Mouse (Mus musculus) liver, embryonic 16.5 days (tissue): ENCODE measurements around the gene Stard13. TPM values are rescaled to one million over a fixed set of nuclear protein-coding genes. Genes with fewer than 3 reads are reported as not detected.

ENCODE experiments used
- ATAC-seq: fragments of 200-750 bp; cut with Nextera tagmentation; 2 replicates; pipeline ENCODE4 v1.8.0; 2017; ENCODE audit warnings: low read depth, mild to moderate bottlenecking, moderate number of reproducible peaks, moderate library complexity
- H3K27ac ChIP-seq: fragments of 300-500 bp; sonication (generic); 2 replicates; pipeline ENCODE4 v1.5.1; 2014; ENCODE audit warnings: mild to moderate bottlenecking, low read length
- H3K27me3 ChIP-seq: fragments of 300-500 bp; sonication (generic); 2 replicates; pipeline ENCODE4 v1.6.1; 2014; ENCODE audit warnings: low read depth, low read length, mixed read lengths; ENCODE audit not compliant: control insufficient read depth, insufficient read depth
- H3K36me3 ChIP-seq: fragments of 300-500 bp; sonication (generic); 2 replicates; pipeline ENCODE4 v1.6.1; 2014; ENCODE audit warnings: mild to moderate bottlenecking; ENCODE audit not compliant: control insufficient read depth, insufficient read depth
- H3K4me1 ChIP-seq: fragments of 300-500 bp; sonication (generic); 2 replicates; pipeline ENCODE4 v1.6.1; 2014; ENCODE audit warnings: low read depth, low read length, mixed read lengths; ENCODE audit not compliant: control insufficient read depth
- H3K4me2 ChIP-seq: fragments of 300-500 bp; sonication (generic); 2 replicates; pipeline ENCODE4 v1.6.1; 2014; ENCODE audit warnings: low read depth, low read length, mixed read lengths
- H3K4me3 ChIP-seq: fragments of 300-500 bp; sonication (generic); 2 replicates; pipeline ENCODE4 v1.5.1; 2014; ENCODE audit warnings: low read depth, mild to moderate bottlenecking, low read length
- H3K9ac ChIP-seq: fragments of 300-500 bp; sonication (generic); 2 replicates; pipeline ENCODE4 v1.6.1; 2014; ENCODE audit warnings: low read depth, low read length
- H3K9me3 ChIP-seq: fragments of 300-500 bp; sonication (generic); replicated peaks from 2 replicates; pipeline ENCODE4 v1.6.1; 2016; ENCODE audit warnings: low read length; ENCODE audit not compliant: control insufficient read depth
- WGBS: fragments of 180-500 bp; shearing (Covaris S2); extraction: QIAGEN DNeasy Blood & Tissue Kit; methylation state at CpG from one replicate; pipeline ENCODE4 v1.1.7; 2014; ENCODE audit not compliant: insufficient replicate concordance; 5-methylcytosine and 5-hydroxymethylcytosine counted together
- polyA plus RNA-seq: library from polyadenylated mRNA; unstranded; fragments of >200 nt; fragmentation: Nextera tagmentation; extraction: Ambion mirVana; gene quantifications from 2 replicates; pipeline ENCODE4 v1.2.1, GENCODE M21; 2015

Stard13 gene
- polyA plus RNA-seq, 1 experiment from 2014 or later = 1.4 TPM

DNA sequence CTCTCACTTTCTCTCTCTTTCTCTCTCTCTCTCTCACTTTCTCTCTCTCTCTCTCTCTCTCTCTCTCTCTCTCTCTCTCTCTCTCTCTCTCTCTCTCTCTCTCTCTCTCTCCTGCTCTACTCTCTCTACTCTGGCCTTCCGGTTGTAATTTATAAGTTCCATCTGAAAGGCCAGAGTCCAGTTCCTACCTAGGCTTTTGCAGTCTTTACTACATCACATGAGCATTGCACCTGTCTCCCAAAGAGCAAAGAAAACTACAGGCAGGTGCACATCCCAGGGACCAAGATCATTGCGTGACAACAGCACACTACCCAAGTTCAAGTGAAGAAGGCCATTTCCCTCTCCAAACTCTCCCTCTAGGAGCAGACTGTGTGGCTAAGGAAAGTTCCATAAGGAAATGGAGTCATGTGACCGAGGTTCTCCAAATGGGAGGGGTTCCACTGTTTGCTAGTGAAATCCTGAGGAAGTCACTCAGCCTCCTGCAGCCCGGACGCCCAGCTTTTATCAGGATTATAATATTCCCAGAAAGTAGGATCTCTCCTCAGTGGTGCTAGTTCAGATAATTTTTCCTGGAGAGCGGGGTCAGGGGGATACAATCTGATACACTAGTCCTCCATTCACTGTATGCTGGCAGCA lies 68.1 kb downstream of the Stard13 start:
- H3K4me2 ChIP-seq = no peak overlapping the region
- no peak for ATAC-seq
- 61% methylated on average over 6 of the region's 6 CpGs for WGBS
- no peak overlapping the region for H3K4me3 ChIP-seq
- no peak overlapping the region for H3K27ac ChIP-seq
- no peak overlapping the region for H3K9ac ChIP-seq
- no peaks in the 10 kb centered on the region for H3K9me3 ChIP-seq
- H3K36me3 ChIP-seq = no peaks in the 10 kb centered on the region
- no peaks in the 10 kb centered on the region for H3K4me1 ChIP-seq
- H3K27me3 ChIP-seq = no peaks in the 10 kb centered on the region

- Histone ChIP-seq H3K36me3 (no peaks in the 10 kb centered on the region), H3K27me3 (no peaks in the 10 kb centered on the region), H3K4me2 (no peak overlapping the region), H3K9me3 (no peaks in the 10 kb centered on the region), H3K4me1 (no peaks in the 10 kb centered on the region), H3K9ac (no peak overlapping the region), H3K27ac (no peak overlapping the region), H3K4me3 (no peak overlapping the region)
- 58% methylated on average over 4 of the region's 4 CpGs for WGBS
- ATAC-seq = no peak
Observed at GRCm38 (mm10) chr5:151164815-151165214, 68.8 kb downstream of the Stard13 start.

DNA sequence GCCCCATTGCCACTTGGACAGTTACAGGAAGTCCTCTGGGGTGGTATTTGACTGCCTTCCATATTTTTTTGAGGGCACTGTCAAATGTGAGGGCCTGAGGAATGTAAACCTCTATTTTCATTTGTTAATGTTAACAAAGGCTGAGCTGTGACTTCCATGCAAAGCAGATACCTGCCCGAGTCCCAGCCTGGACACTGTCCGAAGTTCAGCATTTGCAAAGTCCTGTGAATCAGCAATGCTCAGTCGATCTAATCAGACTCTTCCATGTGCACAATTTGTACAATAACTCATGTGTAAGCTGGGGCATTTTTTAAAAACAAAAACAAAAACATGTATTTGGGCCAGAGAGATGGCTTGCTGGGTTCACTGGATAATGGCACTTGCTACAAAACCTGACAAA lies 71.0 kb downstream of the Stard13 start:
- Histone ChIP-seq H3K27me3 (no peaks in the 10 kb centered on the region), H3K4me1 (no peaks in the 10 kb centered on the region), H3K36me3 (no peaks in the 10 kb centered on the region), H3K4me3 (no peak overlapping the region), H3K27ac (no peak overlapping the region), H3K9me3 (no peaks in the 10 kb centered on the region), H3K4me2 (no peak overlapping the region), H3K9ac (no peak overlapping the region)
- ATAC-seq = no peak
- 54% methylated on average over 3 of the region's 3 CpGs for WGBS

GRCm38 (mm10) chr5:151155247-151155646 lies 78.4 kb downstream of the Stard13 start:
- Histone ChIP-seq H3K4me2 (no peak overlapping the region), H3K36me3 (no peaks in the 10 kb centered on the region), H3K4me3 (no peak overlapping the region), H3K9me3 (no peaks in the 10 kb centered on the region), H3K4me1 (peaks cover 2% of the 10 kb centered on the region; the same call in 1 of the 2 replicates), H3K9ac (no peak overlapping the region), H3K27me3 (no peaks in the 10 kb centered on the region), H3K27ac (no peak overlapping the region)
- ATAC-seq = no peak
- 50% methylated on average over 1 of the region's 1 CpGs for WGBS

GRCm38 (mm10) chr5:151154780-151155179 lies 78.9 kb downstream of the Stard13 start:
- H3K9me3 ChIP-seq = no peaks in the 10 kb centered on the region
- ATAC-seq = no peak
- H3K27me3 ChIP-seq = no peaks in the 10 kb centered on the region
- peaks cover 2% of the 10 kb centered on the region; the same call in 1 of the 2 replicates for H3K4me1 ChIP-seq
- no peak overlapping the region for H3K4me3 ChIP-seq
- no peak overlapping the region for H3K9ac ChIP-seq
- no peaks in the 10 kb centered on the region for H3K36me3 ChIP-seq
- H3K27ac ChIP-seq = no peak overlapping the region
- no peak overlapping the region for H3K4me2 ChIP-seq
- 37% methylated on average over 3 of the region's 3 CpGs for WGBS

DNA sequence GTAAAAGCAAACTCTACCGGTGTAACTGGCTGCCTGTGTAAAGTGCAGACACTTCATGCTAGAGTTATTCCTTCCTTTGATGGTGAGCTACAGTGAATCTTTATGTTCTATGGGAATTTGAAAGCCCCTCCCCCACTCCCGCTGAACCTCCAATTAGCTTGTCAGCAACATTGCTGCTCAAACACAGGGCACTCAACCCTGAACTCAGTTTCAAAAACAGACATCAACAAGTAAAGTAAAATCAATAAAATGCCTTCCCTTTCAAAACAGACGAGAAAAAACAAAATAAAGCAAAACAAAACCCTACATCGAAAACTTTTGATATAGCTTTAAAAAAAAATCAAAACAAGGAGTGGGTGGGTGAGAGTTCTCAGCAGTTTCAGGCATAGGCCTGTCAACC lies 79.6 kb downstream of the Stard13 start:
- no peak for ATAC-seq
- no peak overlapping the region for H3K4me3 ChIP-seq
- no peaks in the 10 kb centered on the region for H3K9me3 ChIP-seq
- no peak overlapping the region for H3K27ac ChIP-seq
- no peaks in the 10 kb centered on the region for H3K27me3 ChIP-seq
- H3K9ac ChIP-seq = no peak overlapping the region
- H3K36me3 ChIP-seq = no peaks in the 10 kb centered on the region
- WGBS = 52% methylated on average over 4 of the region's 4 CpGs
- H3K4me2 ChIP-seq = no peak overlapping the region
- peaks cover 2% of the 10 kb centered on the region; the same call in 1 of the 2 replicates for H3K4me1 ChIP-seq

DNA sequence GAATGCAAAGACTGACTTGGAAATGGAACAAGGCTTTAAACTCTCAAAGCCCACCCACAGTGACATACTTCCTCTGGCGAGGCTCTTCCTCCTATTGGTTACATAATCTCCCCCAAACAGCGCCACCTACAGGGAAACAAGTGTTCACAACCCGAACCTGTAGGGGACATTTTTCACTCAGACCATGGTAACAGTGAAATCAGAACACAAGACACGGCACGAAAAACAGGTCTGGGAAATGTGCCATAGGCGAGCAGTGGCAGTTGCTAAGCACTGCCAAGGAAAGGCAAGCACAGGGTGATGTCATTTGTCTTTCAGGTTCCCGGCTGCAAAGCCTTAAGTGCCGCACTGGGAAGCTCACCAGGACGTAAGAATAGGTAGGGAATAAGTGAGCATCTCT lies 82.1 kb downstream of the Stard13 start:
- H3K4me1 ChIP-seq = peaks cover 2% of the 10 kb centered on the region; the same call in 1 of the 2 replicates
- no peak overlapping the region for H3K4me3 ChIP-seq
- H3K9me3 ChIP-seq = no peaks in the 10 kb centered on the region
- 73% methylated on average over 9 of the region's 9 CpGs for WGBS
- no peak overlapping the region for H3K9ac ChIP-seq
- H3K27ac ChIP-seq = no peak overlapping the region
- no peaks in the 10 kb centered on the region for H3K27me3 ChIP-seq
- H3K4me2 ChIP-seq = no peak overlapping the region
- no peak for ATAC-seq
- no peaks in the 10 kb centered on the region for H3K36me3 ChIP-seq

DNA sequence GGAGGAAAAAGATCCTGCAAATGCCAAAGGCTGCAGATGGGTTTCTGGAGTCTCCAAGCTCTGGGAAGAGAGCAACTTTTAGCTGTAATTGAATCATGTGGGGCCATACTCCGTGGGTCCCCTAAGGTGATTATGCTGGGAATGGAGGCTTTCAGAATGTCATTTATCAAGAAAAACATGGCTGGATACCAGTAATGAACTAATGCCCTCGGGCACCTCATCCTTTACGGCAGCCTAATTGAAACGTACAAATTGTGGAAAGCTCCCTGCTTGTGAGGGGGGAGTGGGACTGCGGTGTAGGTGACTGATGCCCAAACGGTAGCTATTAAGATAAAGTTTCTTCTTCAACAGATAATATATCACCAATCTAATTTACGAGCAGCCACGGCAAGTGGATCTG lies 84.1 kb downstream of the Stard13 start:
- no peak overlapping the region for H3K4me2 ChIP-seq
- ATAC-seq = no peak
- no peak overlapping the region for H3K4me3 ChIP-seq
- no peaks in the 10 kb centered on the region for H3K27me3 ChIP-seq
- no peak overlapping the region for H3K9ac ChIP-seq
- H3K36me3 ChIP-seq = no peaks in the 10 kb centered on the region
- no peaks in the 10 kb centered on the region for H3K9me3 ChIP-seq
- H3K27ac ChIP-seq = no peak overlapping the region
- no peaks in the 10 kb centered on the region for H3K4me1 ChIP-seq
- WGBS = 67% methylated on average over 8 of the region's 8 CpGs

DNA sequence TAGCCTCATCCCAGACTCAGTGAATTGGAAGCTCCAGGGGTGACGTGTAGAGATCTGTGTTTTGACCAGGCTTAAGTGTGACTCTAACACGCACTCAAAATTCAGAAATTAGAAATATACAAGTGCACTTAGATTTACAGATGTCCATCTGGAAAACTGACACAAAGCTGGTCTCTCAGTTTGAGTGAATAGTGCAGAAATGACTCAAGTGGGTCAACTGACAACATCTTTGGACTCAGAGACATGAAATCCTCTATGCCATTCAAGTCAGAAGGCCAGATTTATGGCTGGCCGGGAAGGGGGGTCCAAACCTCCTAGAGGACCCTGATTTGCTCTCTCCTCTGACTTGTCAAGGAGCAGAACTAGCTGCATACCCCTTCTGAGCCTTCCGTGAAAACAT lies 85.6 kb downstream of the Stard13 start:
- H3K9ac ChIP-seq = no peak overlapping the region
- H3K27me3 ChIP-seq = no peaks in the 10 kb centered on the region
- H3K4me3 ChIP-seq = no peak overlapping the region
- no peaks in the 10 kb centered on the region; the same call in none of the 2 replicates for H3K4me1 ChIP-seq
- H3K4me2 ChIP-seq = no peak overlapping the region
- H3K9me3 ChIP-seq = no peaks in the 10 kb centered on the region
- no peaks in the 10 kb centered on the region for H3K36me3 ChIP-seq
- WGBS = 64% methylated on average over 4 of the region's 4 CpGs
- no peak for ATAC-seq
- H3K27ac ChIP-seq = no peak overlapping the region
